Mouse (Mus musculus) mesoderm, embryonic 11.5 days (tissue): ENCODE results near the gene Ctsz.
A peak's percentile ranks its signal among the peaks of the same experiment; 100 is the strongest.

Experiments used
- DNase-seq: peaks from one replicate; pipeline ENCODE4 v3.0.0-alpha.2; 2012; ENCODE audit warnings: low read depth, low spot score

Ctsz gene

GRCm38 (mm10) chr2:174438737-174439449 is at the start of gene Ctsz:
Gene Ctsz (minus strand): TSS chr2:174439039.
- peak; percentile 65 for DNase-seq

- DNase-seq = no peak
These were observed 48.2 kb upstream of the Ctsz start for GRCm38 (mm10) chr2:174487005-174487404.

DNA sequence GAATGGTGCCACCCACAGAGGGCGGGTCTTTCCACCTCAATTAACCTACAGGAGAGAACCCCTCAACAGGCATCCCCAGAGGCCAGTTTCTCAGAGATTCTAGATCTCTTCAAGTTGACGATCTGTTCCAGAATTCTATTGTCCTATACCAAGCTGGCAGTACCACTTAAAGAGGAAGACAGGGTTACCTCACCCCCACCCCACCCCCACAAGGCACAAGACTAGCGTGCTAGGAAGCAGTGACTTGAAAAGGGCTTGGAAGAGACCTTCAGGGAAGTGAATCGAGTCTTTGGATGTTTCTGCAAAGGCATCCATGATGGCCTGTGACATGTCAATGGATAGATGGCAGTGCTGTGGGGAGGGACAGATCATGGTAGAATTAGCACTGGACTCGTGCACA is 39.9 kb upstream of the Ctsz start:
- DNase-seq = no peak

GRCm38 (mm10) chr2:174477543-174478319 is 38.9 kb upstream of the Ctsz start:
- no peak for DNase-seq

DNA sequence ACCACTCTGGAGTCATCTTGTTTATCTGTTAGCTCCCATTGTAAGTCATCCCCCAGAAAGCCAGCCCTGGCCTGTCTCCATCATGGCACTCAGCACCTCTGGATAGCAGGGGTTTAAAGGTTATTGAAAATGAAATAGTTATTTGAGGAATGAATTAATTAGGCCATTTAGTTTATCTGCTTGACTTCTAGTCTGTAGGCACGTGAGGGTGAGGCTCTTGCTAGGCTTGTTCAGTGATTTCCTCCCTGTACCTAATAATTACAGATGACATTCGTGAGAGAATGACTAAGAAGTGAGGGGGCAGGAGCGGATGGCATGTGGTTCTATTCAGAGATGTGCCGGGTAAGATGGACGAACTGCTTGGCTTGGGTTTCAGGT is 34.7 kb upstream of the Ctsz start:
- no peak for DNase-seq

DNA sequence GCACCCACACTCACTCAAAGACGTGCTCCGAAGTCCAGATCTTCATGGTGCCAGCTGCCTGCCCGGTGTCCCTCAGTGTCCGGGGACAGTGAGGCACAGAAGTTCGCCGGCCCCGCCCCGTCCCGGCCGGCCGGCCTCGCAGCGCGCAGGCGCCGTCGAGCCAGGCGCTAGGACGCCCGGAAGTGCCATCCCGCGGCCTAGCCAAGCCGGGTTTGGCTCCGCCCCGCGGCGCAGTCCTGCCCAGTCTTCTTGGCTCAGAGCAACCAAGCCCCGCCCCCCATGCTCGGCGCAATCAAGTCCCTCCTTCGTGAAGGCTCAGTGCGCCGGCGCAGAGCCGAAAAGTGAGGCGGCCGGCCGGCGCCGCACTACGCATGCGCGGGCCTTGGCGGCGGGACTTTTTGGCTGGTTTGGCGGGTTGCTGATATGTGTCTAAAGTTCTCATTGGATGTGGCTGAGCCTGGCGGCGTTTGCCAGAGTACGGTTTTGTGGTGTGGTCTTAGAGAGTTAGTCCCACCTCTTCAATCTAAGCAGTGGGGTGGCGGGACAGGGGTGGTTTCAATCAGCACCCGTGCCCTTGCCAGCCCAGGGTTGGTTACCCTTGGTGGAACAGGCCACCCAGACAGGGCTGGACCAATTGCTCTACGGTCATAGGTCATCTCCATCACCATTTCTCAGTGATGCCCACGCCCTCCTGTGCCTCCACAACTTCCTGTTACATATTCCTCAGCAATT is 34.1 kb upstream of the Ctsz start, which contains the start of gene Prelid3b:
Gene Prelid3b, minus strand, starts transcription at position 264 of the 732 bp plus-strand sequence.
- DNase-seq = peak; percentile 100

GRCm38 (mm10) chr2:174472407-174472806 is 33.6 kb upstream of the Ctsz start:
- DNase-seq = no peak

DNA sequence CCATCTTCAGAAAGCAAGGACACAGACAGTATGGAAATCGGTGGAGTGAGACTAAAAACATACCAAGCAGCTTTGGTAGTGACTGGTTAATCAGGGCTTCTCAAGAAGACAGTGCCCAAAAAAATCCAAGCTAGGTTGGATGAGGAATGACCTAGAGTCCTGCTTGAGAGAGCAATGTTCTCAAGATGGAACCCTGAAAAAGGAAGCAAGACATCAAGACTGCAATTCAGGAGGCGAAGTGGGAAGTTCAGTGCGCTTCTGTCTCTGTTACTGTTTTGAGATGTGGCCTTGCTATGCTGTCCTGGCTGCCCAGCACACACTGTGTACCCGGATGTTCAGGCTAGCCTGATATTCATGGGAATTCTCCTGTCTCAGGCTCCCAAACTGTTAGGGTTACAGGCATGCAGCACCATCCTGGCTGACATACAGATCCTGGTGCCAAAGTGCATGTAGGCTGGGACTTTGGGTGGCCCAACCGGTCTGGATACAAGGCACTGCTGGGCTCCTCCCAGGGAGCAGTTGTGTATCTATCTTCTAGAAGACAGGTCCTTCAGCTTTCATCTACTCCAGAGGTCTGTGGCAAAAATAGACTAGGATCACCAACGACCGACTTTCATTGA is 32.1 kb upstream of the Ctsz start:
- no peak for DNase-seq

DNA sequence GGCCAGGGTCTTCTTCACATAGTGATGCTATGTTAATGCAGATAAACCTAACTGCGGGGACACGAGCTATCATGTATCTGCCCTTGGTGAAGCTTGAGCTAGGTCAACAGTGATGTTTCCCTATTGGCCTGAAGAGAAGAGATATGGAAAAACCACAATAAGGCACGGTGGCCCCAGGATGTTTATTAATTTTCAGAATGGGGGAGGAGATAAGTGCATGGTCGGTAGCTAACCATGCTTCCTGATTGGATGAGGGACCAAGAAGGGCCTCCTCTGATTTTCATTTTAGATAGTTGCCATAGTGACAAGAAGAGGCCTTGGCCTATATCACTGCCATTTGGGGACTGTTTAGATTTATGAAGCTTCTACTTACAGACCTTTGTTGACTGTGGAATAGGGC is 31.5 kb upstream of the Ctsz start:
- no peak for DNase-seq

- DNase-seq = peak; percentile 89
These were observed 25.1 kb upstream of the Ctsz start, which contains the start of gene Atp5e for GRCm38 (mm10) chr2:174463789-174464523. Gene Atp5e (minus strand): TSS chr2:174464105.

GRCm38 (mm10) chr2:174463370-174463769 is 24.5 kb upstream of the Ctsz start:
- DNase-seq = no peak

- DNase-seq = no peak
These were observed 20.5 kb upstream of the Ctsz start for GRCm38 (mm10) chr2:174459365-174459764.

DNA sequence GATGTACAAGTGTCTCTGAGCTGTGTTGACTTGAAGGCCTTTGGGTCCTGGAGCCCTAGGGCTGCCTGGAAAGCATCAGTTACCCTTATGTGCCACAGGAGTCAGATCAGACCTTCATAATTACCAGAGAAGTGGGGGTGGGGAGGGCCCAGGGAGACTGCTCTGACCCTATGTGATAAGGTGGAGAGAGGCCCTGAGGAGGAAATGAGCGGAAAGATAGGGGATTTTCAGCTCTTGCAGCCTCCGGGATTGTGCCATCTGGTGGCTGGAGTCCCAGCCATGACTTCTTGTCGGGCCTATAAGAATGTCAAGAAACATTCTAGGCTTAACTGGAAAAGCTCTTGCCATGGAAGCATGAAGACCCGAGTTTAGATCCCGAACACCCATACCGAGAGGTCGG is 14.8 kb upstream of the Ctsz start:
- DNase-seq = no peak

DNA sequence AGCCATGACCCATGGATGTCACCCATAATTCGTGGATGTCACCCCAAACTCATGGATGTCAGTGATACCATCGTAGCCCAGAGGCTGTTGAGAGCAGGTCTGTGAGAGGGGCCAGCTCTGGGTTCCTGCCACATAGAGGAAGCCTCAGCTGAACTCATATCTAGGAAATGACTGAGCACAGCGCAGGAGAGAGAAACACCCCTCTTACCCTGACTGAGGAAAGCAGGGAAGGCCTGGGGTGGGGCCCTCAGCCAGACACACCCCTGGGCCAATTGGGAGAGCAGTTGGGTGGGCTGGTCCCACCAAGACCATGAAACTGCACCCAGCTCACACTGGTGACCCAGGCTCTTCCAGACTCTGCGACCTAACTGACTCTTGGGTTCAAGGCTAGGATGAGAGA is 11.5 kb upstream of the Ctsz start, which contains the start of gene Tubb1:
Gene Tubb1, plus strand, starts transcription at position 343 of the 400 bp plus-strand sequence.
- no peak for DNase-seq

DNA sequence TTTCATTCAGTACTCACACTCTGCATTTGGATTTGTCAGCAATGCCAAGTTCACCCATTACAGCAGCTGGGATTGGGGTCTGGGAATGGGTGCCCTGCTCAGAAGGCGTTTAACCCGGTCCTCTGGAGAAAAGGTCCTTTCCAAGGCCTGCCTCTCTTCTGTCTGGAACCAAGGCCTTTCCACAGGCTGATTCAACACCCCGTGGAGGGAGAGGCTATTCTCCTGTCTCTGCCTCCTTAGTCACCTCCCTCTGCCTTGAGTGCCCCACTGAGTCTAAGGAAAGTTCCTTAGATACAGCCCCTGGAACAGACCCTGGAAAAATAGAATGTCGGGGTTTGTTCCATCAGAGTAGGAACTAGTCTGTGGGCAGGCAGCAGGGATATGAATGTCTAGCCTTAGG is 9.6 kb upstream of the Ctsz start:
- no peak for DNase-seq

- DNase-seq = no peak
These were observed 8.1 kb upstream of the Ctsz start for GRCm38 (mm10) chr2:174446905-174447304.

- DNase-seq = peak; percentile 23
These were observed 7.7 kb upstream of the Ctsz start for GRCm38 (mm10) chr2:174446492-174446891.

- DNase-seq = no peak
These were observed 6.2 kb upstream of the Ctsz start for GRCm38 (mm10) chr2:174445018-174445417.

DNA sequence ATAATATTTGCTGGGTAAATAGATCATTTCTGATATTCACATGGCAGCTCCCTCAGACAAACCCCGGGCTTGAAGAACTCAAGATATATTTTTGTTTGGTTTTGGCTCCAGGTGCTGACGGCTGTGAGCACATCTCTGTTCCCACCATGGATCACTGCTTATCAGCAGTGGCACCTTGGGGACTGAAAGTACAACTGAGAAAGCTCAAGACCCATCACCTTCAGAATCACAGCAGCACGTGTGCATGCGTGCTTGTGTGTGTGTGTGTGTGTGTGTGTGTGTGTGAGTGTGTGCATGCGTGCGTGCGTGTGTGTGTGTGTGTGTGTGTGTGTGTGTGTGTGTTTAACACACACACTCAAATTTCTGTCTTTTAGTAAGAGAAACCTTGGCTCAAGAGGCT is 5.5 kb upstream of the Ctsz start:
- DNase-seq = no peak

- no peak for DNase-seq
These were observed 4.2 kb upstream of the Ctsz start for GRCm38 (mm10) chr2:174443046-174443445.

- DNase-seq = no peak
These were observed 3.6 kb upstream of the Ctsz start for GRCm38 (mm10) chr2:174442460-174442859.
